Mouse (Mus musculus) limb, embryonic 13.5 days (tissue): ENCODE results near the gene Fam19a4. TPM values are rescaled to one million over a fixed set of nuclear protein-coding genes. Genes with fewer than 3 reads are reported as not detected.

Experiments used
- ATAC-seq: fragments of 200-750 bp; cut with Nextera tagmentation; 2 replicates; pipeline ENCODE4 v1.8.0; 2017; ENCODE audit warnings: low read depth, moderate number of reproducible peaks, moderate TSS enrichment; ENCODE audit not compliant: low FRiP score
- H3K27ac ChIP-seq: fragments of 300-500 bp; sonication (generic); 2 replicates; pipeline ENCODE4 v1.5.1; 2015; ENCODE audit warnings: inconsistent platforms, mild to moderate bottlenecking, moderate library complexity
- H3K27me3 ChIP-seq: fragments of 300-500 bp; sonication (generic); 2 replicates; pipeline ENCODE4 v1.6.1; 2015; ENCODE audit warnings: mild to moderate bottlenecking, inconsistent platforms
- H3K36me3 ChIP-seq: fragments of 300-500 bp; sonication (generic); 2 replicates; pipeline ENCODE4 v1.6.1; 2015; ENCODE audit warnings: inconsistent platforms, mild to moderate bottlenecking, moderate library complexity
- H3K4me1 ChIP-seq: fragments of 300-500 bp; sonication (generic); 2 replicates; pipeline ENCODE4 v1.6.1; 2015; ENCODE audit warnings: inconsistent platforms
- H3K4me2 ChIP-seq: fragments of 300-500 bp; sonication (generic); replicated peaks from 2 replicates; pipeline ENCODE4 v1.6.1; 2015; ENCODE audit warnings: inconsistent platforms, mild to moderate bottlenecking, moderate library complexity
- H3K4me3 ChIP-seq: fragments of 300-500 bp; sonication (generic); 2 replicates; pipeline ENCODE4 v1.5.1; 2015; ENCODE audit warnings: moderate library complexity, mild to moderate bottlenecking, inconsistent platforms
- H3K9ac ChIP-seq: fragments of 300-500 bp; sonication (generic); 2 replicates; pipeline ENCODE4 v1.6.1; 2015; ENCODE audit warnings: mild to moderate bottlenecking, inconsistent platforms
- H3K9me3 ChIP-seq: fragments of 300-500 bp; sonication (generic); 2 replicates; pipeline ENCODE4 v1.6.1; 2016; ENCODE audit warnings: inconsistent platforms
- WGBS: fragments of 180-500 bp; shearing (Covaris S2); methylation state at CpG from one replicate; pipeline ENCODE4 v1.1.7; 2015; 5-methylcytosine and 5-hydroxymethylcytosine counted together
- polyA plus RNA-seq: library from polyadenylated mRNA; unstranded; fragments of >200 nt; fragmentation: Nextera tagmentation; extraction: Ambion mirVana; gene quantifications from 2 replicates; pipeline ENCODE4 v1.2.1, GENCODE M21; 2015

The Fam19a4 gene
- 0.56 and 0.71 TPM in 2 replicates for polyA plus RNA-seq

DNA sequence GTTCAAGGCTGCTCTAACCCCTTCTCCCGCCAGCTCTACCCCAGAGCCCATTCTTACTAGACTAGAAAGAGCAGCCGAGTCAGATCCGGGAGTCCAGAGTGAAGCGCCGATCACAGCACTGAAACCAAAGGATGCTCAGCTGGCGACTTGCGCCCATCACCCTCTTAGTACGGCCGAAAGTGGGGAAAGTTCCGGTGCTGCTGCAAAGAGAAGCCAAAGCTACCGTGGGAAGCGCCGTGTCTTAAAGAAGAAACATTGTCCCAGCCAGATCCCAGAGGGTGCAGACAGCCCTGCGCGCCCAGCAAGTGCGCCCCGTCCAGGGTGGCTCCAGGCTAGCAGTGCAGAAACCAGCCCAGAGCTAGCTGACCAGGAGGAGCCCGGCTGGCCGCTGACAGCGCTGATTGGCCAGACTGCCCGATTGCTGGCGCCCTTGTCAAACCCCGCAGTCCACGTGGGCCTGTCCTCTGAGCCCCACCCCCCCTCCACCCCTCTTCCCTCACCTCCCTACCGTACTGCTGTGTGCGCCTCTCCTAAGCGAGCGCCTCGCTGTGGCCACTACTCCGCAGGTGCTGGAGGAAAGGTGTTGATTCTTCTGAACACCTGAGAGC lies at the start of gene Fam19a4:
Gene Fam19a4, minus strand, starts transcription at position 340 of the 608 bp plus-strand sequence.
- Histone ChIP-seq H3K4me2 (peak within 1 kb of the TSS; percentile 85), H3K27ac (no peak within 1 kb of the TSS), H3K4me1 (peaks cover 21% of the 10 kb centered on the region), H3K4me3 (peak within 1 kb of the TSS; percentile 48), H3K9ac (peak within 1 kb of the TSS; percentile 51), H3K9me3 (no peaks in the 10 kb centered on the region), H3K36me3 (no peaks in the 10 kb centered on the region), H3K27me3 (peaks cover 51% of the 10 kb centered on the region)
- WGBS, result under 1% methylated on average over 29 of the region's 30 CpGs
- ATAC-seq, result peak; percentile 77

DNA sequence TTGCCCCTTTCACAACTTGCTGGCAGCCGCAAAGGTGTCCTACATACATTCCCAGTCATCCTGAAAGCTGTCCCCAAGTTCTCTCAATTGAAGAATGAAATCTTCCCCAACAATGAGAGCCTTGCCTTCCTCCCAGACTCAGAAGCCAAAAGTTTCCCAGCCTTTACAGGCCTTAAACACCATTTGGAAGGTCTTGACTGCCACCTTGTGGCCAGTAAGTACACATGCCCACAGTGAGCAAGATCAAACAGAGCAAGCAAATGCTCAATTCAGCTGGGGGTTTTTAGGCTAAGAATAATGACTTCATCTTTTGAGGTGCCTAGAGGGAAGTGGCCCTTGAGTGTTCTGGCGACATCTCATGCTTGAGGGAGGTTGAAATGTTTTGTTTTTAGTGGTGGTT lies 46.6 kb upstream of the Fam19a4 start:
- H3K27ac ChIP-seq, result no peak overlapping the region
- 19% methylated on average over 2 of the region's 2 CpGs for WGBS
- H3K9me3 ChIP-seq, result no peaks in the 10 kb centered on the region
- H3K9ac ChIP-seq, result no peak overlapping the region
- H3K4me2 ChIP-seq, result no peak overlapping the region
- peaks cover 13% of the 10 kb centered on the region for H3K4me1 ChIP-seq
- H3K27me3 ChIP-seq, result peaks cover 21% of the 10 kb centered on the region
- ATAC-seq, result peak; percentile 62
- no peak overlapping the region for H3K4me3 ChIP-seq
- peaks cover 4% of the 10 kb centered on the region; the same call in 1 of the 2 replicates for H3K36me3 ChIP-seq

DNA sequence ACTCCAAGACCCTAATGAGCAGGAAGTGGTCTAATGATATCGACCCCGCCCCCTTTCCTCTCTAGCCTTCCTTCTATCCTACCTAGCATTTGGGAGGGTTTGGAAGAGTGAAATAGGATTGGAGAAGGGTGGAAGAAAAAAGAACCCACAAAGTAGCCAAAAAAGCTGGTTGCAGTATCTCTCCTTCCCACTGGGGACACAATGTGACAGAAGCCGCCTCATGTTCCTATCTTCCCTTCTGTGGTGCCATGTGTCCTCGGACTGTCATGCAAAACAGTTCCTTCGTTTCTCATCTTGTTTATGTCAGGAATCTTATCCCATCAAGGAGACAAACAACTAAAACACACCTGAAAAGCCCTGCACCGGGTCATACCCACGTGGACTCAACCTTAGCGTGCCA lies 45.9 kb upstream of the Fam19a4 start:
- Histone ChIP-seq H3K4me2 (no peak overlapping the region), H3K27me3 (peaks cover 27% of the 10 kb centered on the region), H3K9me3 (no peaks in the 10 kb centered on the region), H3K27ac (no peak overlapping the region), H3K36me3 (no peaks in the 10 kb centered on the region), H3K4me1 (peaks cover 20% of the 10 kb centered on the region), H3K4me3 (no peak overlapping the region), H3K9ac (no peak overlapping the region)
- 74% methylated on average over 8 of the region's 8 CpGs for WGBS
- no peak for ATAC-seq

DNA sequence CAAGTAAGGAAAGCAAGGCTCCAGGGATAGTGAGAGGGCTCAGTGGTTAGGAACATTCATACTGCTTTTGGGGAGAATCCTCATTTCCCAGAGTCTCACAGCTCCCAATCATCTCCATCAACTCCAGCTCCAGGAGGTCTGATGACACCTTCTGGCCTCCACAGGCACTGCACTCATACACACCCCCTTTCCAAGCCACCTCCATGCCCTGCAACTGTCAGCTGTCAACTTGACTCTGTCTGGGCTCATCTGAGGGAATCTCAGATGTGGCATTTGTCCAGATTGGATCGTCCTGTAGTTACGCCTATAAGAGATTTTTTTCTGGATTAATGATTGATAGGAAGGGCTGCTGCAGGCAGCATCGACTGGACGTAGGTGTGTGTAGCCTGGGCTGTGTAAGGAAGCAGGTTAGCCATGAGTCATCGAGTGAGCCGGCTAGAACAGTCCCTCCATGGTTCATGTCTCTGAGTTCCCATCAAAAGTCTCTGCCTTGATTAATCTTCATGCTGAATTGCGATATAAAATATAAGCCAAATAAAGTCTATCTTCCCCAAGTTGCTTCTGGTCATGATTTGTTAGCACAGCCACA lies 44.1 kb upstream of the Fam19a4 start:
- H3K9me3 ChIP-seq, result no peaks in the 10 kb centered on the region
- H3K4me3 ChIP-seq, result no peak overlapping the region
- no peak overlapping the region for H3K4me2 ChIP-seq
- no peak for ATAC-seq
- no peak overlapping the region for H3K9ac ChIP-seq
- H3K27me3 ChIP-seq, result peaks cover 29% of the 10 kb centered on the region
- 83% methylated on average over 7 of the region's 7 CpGs for WGBS
- no peak overlapping the region for H3K27ac ChIP-seq
- H3K4me1 ChIP-seq, result peaks cover 13% of the 10 kb centered on the region
- no peaks in the 10 kb centered on the region for H3K36me3 ChIP-seq

DNA sequence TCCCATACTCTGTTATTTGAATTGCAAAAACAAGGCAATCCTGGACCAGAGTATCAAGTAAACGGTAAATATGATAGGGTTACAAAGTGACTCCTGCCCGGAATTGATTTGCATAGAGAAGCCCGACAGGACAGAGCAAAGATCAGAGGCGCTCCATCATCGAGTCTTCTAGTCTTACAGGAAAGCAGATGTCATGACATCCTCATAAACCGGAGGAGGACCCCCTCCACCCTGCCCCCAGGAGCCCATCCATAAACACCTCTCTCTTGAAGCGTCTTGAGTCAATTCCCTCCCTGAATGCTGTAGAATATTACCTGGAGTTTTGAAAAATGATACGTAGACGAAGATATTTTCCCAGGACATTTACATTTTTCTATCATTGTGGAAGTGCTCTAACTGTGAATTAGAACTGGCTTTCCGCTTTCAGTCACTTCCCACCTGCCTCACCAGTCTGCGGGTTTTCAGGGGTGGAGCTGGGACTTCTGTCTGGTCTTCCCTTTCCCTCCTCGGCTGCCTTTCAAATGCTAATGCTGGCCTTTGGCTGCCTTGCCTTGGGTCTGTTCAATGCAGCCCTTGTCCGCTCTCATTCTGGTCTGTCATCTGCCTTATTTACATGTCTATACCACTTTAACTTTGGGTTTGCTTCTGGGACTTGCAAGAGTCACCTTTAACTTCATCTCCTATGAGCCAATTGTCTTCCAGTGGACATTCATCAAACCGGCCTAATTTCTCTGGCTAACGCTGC lies 41.9 kb upstream of the Fam19a4 start:
- Histone ChIP-seq H3K4me1 (peaks cover 13% of the 10 kb centered on the region), H3K4me3 (no peak overlapping the region), H3K9me3 (no peaks in the 10 kb centered on the region), H3K9ac (no peak overlapping the region), H3K27ac (no peak overlapping the region), H3K27me3 (peaks cover 29% of the 10 kb centered on the region), H3K4me2 (peak overlapping the region; percentile 39; the same call in 1 of the 2 replicates), H3K36me3 (no peaks in the 10 kb centered on the region)
- ATAC-seq, result no peak
- 7% methylated on average over 15 of the region's 15 CpGs for WGBS

DNA sequence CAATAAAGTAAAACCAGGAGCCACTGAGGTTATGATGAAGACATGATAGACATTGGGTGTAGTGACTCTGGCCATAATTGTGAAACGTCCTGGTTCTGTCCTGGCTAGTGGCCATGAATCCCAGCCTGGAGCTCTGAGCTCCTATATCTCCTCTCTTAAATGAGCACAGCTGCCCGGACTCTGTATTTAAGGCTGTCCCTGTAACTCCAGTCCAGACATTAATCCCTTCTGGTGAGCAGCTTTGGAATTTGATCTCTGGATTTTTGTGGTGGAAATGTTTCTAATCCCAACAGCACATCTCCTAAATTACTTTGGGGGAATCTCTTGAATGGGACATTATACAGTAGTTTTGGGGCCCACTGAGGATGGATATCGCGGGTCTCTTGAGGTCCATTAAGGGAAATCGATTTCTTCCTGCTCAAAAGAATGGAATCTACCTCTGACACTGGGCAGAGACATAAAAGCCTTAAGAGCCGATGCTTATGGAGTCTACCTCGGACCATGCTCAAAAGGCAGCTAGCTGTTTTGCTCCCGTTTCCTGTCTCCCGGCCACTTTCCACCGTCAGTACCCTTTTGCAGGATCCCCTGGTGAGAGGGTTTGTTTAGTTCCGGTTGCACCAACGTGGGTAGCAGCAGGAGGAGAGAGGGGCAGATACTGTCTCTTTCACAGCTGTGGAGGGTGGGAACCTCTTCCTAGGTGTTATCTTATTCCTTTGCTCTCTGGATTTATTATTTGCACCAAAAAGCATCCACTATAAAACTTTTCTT lies 41.2 kb upstream of the Fam19a4 start:
- ATAC-seq, result no peak; the same call in 1 of the 2 replicates
- 11% methylated on average over 12 of the region's 12 CpGs for WGBS
- Histone ChIP-seq H3K9ac (no peak overlapping the region), H3K27ac (no peak overlapping the region), H3K4me1 (peaks cover 13% of the 10 kb centered on the region), H3K4me3 (no peak overlapping the region), H3K4me2 (peak overlapping the region; percentile 39), H3K36me3 (no peaks in the 10 kb centered on the region), H3K9me3 (no peaks in the 10 kb centered on the region), H3K27me3 (peaks cover 29% of the 10 kb centered on the region)

DNA sequence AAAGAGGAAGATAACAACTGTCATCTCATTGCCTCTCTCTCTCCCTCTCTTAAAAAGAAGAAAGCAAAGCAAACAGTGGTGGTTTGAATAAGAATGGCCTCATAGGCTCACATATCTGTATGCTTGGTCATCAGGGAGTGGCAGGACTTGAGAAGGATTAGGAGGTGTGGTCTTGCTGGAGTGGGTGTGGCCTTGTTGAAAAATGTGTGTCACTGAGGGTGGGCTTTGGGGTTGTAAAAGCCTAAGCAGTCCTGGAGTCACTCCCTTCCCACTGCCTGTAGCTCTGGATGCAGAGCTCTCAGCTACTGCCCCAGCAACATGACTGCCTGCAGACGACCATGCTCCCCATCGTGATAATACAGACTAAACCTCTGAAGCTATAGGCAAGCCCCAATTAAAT lies 22.1 kb upstream of the Fam19a4 start:
- H3K4me1 ChIP-seq, result no peaks in the 10 kb centered on the region; the same call in 1 of the 2 replicates
- ATAC-seq, result no peak
- H3K27me3 ChIP-seq, result no peaks in the 10 kb centered on the region
- H3K4me2 ChIP-seq, result no peak overlapping the region
- H3K36me3 ChIP-seq, result no peaks in the 10 kb centered on the region
- WGBS, result 38% methylated on average over 2 of the region's 2 CpGs
- no peaks in the 10 kb centered on the region for H3K9me3 ChIP-seq
- H3K9ac ChIP-seq, result no peak overlapping the region
- H3K4me3 ChIP-seq, result no peak overlapping the region
- H3K27ac ChIP-seq, result no peak overlapping the region

DNA sequence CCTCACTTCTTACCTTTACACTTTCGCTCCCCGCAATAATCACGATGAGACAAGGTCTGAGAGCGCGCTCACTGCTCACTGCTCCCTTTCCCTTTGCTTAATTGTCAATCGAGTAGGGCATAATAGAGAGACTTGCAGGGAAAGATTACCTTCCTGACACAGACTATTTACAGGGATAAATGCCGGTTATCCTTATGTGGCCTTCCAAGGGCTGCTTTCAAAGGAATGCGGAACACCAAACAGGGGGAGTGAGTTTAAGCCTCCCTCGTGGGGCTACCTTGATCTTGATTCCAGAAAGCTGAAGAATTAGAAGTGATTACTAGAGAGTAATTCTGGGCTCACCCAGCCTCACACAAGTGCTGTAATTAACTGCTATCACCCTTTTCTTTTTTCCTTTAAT lies 19.8 kb upstream of the Fam19a4 start:
- WGBS, result 48% methylated on average over 9 of the region's 9 CpGs
- H3K4me3 ChIP-seq, result no peak overlapping the region
- no peaks in the 10 kb centered on the region for H3K27me3 ChIP-seq
- no peak for ATAC-seq
- H3K9ac ChIP-seq, result no peak overlapping the region
- no peaks in the 10 kb centered on the region for H3K9me3 ChIP-seq
- H3K4me2 ChIP-seq, result no peak overlapping the region
- H3K4me1 ChIP-seq, result no peaks in the 10 kb centered on the region; the same call in 1 of the 2 replicates
- H3K36me3 ChIP-seq, result no peaks in the 10 kb centered on the region
- no peak overlapping the region for H3K27ac ChIP-seq

DNA sequence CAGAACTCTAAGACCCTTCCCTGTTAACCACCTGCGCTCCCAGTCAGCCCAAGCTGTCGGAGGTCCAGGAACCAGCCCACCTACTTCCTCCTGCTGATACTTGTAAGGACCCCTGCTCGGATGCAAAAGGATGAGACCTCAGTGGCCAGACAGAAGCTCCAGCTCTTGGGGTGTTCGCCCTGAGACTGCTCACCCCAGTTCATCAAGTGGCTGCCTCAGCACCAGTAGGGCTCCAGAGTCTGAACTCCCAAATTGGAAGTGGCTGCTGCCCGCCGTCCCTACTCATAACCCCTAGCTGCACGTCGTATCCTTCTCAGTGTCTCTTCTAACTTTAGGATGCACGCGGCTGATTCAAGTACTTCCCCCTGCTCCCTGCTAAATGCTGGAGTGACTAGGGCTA lies 614 bp downstream of the Fam19a4 start:
- Histone ChIP-seq H3K27ac (no peak overlapping the region), H3K9ac (peak overlapping the region; percentile 51), H3K9me3 (no peaks in the 10 kb centered on the region), H3K36me3 (no peaks in the 10 kb centered on the region), H3K4me3 (peak overlapping the region; percentile 48), H3K4me2 (peak overlapping the region; percentile 85), H3K4me1 (peaks cover 21% of the 10 kb centered on the region), H3K27me3 (peaks cover 51% of the 10 kb centered on the region)
- ATAC-seq, result no peak
- 2% methylated on average over 10 of the region's 10 CpGs for WGBS

DNA sequence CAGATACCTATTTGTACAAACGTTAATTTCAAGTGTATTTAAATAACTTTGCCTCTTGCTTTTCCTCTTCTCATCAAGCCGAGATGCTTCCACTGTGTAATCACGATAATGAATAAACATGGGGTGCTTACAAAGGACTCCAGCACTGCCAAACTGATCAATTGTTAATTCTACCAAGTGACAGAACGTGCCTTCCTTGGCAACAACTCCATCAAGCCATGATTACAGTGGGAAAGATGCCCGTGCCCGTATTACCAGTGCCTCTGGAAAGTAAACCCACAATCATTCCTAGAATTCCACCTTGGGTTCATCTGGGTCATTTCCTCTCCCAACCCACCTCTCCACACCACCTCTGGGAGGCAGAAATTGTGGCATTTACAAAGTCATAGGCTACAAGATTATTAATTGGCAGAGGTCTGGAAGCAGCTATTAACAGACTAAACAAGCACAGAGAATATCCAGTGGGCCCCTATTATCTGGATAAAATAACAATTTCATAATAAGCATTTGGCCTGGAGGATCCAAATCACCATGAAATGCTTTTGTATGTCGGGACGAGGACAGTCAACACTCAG lies 7.9 kb downstream of the Fam19a4 start:
- Histone ChIP-seq H3K27me3 (peaks cover 1% of the 10 kb centered on the region), H3K9ac (no peak overlapping the region), H3K4me1 (no peaks in the 10 kb centered on the region), H3K4me3 (no peak overlapping the region), H3K4me2 (no peak overlapping the region), H3K36me3 (no peaks in the 10 kb centered on the region), H3K9me3 (no peaks in the 10 kb centered on the region), H3K27ac (no peak overlapping the region)
- 84% methylated on average over 8 of the region's 8 CpGs for WGBS
- ATAC-seq, result no peak

DNA sequence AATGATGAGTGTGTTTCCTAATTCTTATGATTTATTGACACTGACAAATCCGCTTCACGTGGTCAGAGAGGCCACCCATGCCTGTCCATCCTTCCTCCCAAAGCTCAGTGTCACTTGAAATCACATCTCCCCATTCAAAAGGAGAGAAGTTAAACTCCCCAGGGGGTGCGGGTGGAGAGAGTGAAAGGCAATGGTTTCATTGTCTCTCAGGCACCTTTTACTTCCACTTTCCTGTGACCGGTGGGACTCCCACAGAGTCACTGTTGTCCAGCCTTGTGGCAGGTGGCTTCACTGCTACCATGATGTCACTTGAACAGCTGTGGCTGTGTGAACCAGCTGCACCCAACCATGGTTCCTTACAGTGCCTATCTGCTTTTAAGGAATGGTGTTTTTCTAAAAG lies 11.8 kb downstream of the Fam19a4 start:
- peaks cover 2% of the 10 kb centered on the region; the same call in 1 of the 2 replicates for H3K27me3 ChIP-seq
- peaks cover 8% of the 10 kb centered on the region; the same call in 1 of the 2 replicates for H3K4me1 ChIP-seq
- no peaks in the 10 kb centered on the region for H3K9me3 ChIP-seq
- no peaks in the 10 kb centered on the region for H3K36me3 ChIP-seq
- H3K4me2 ChIP-seq, result no peak overlapping the region
- H3K4me3 ChIP-seq, result no peak overlapping the region
- no peak for ATAC-seq
- WGBS, result 44% methylated on average over 4 of the region's 4 CpGs
- no peak overlapping the region for H3K27ac ChIP-seq
- no peak overlapping the region for H3K9ac ChIP-seq
